ENCODE assay signal across 1 mouse cellular context in genomic region chr2:91649553-91650359, GRCm38 (mm10).
TF ChIP-seq lines count a peak whose summit lies in the region.

Gene Zfp408, minus strand, starts transcription at chr2:91649791.
Gene Arhgap1, plus strand, starts transcription at chr2:91649860.

TF ChIP-seq in MEL, 35 proteins besides CTCF, POLR2A, EP300 and RAD21 (continued from another document):
- no peak for TF ChIP-seq MAFK (IDR thresholded peaks at IDR 0.05; ENCODE audit: borderline replicate concordance, low read depth, low read length)
- 0 out of 2 replicates have a peak, but pooled peaks have one; percentile 25 for TF ChIP-seq ZNF384 (IDR thresholded peaks at IDR 0.05; ENCODE audit: low read depth, low read length)
- TF ChIP-seq MEF2A (IDR thresholded peaks at IDR 0.05; ENCODE audit: extremely low read depth, insufficient replicate concordance, low read depth, low read length, poor library complexity, severe bottlenecking) = no peak
- TF ChIP-seq HCFC1 (IDR thresholded peaks at IDR 0.05; ENCODE audit: low read depth, low read length) = peak; percentile 96
- TF ChIP-seq SMC3 (IDR thresholded peaks at IDR 0.05; ENCODE audit: low read depth, low read length) = no peak
- peak; percentile 86 for TF ChIP-seq KAT2A (conservative IDR thresholded peaks at IDR 0.05; ENCODE audit: low read depth, low read length)
- no peak for TF ChIP-seq UBTF (IDR thresholded peaks at IDR 0.05; ENCODE audit: borderline replicate concordance, insufficient read depth, low read depth, low read length)
- TF ChIP-seq TCF12 (IDR thresholded peaks at IDR 0.05; ENCODE audit: low read depth, low read length) = peak; percentile 25; the same call in 1 of the 2 replicates
- TF ChIP-seq CHD2 (IDR thresholded peaks at IDR 0.05; ENCODE audit: low read length) = no peak
- TF ChIP-seq MAX (IDR thresholded peaks at IDR 0.05; ENCODE audit: low read length) = peak; percentile 83
- peak; percentile 73; the same call in 1 of the 2 replicates for TF ChIP-seq ETS1 (IDR thresholded peaks at IDR 0.05; ENCODE audit: low read depth, low read length)
- TF ChIP-seq SIN3A (IDR thresholded peaks at IDR 0.05; ENCODE audit: low read length) = peak; percentile 98
- TF ChIP-seq MAZ (IDR thresholded peaks at IDR 0.05; ENCODE audit: low read depth, low read length) = peak; percentile 89; the same call in 1 of the 2 replicates
- no peak for TF ChIP-seq ZC3H11A (IDR thresholded peaks at IDR 0.05; ENCODE audit: low read depth, low read length)
TF ChIP-seq in MEL: peak in this region for 22.
